Mouse (Mus musculus): ENCODE results near the gene Ino80.

The Ino80 gene

DNA sequence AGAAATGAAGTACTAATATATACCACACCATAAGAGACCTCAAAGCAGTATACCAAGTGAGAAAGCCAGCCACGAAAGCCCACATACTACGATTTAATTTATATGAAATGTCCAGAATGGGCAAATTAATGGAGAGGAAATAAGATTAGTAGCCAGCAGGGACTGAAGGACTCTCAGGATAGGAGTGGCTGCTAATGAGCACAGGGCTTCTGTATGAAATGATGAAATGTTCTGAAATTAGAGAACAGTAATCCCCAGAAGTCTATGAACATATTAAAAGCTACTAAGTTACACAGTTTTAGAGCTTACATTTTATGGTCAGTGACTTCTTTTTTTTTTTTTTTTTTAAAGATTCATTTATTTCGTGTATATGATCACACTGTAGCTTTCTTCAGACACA is 22.9 kb downstream of the Ino80 start:
- no peak for DNase-seq (ENCODE audit: low read depth)

DNA sequence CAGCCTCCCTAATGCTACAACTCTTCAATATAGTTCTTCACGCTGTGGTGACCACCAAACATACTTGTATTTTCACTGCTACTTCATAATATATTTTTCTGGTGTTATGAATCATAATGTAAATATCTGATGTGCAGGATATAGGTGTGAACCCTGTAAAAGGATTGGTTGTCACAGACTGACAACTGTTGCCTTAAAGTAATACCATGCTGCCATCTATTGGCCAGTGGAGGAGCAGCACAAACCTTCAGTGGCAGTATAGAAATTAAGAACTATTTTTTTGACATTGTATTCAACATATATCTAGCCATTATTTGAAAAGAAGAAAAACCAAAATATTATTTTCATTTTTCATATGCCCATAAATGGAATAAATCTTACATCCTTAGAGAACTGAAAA is 40.5 kb downstream of the Ino80 start:
- peak; percentile 74 for DNase-seq (ENCODE audit: low read depth)

GRCm38 (mm10) chr2:119436467-119436866 is 41.0 kb downstream of the Ino80 start:
- DNase-seq (ENCODE audit: low read depth) = no peak

GRCm38 (mm10) chr2:119413819-119414218 is 63.7 kb downstream of the Ino80 start:
- peak; percentile 66 for DNase-seq (ENCODE audit: low read depth)

- DNase-seq (ENCODE audit: low read depth) = no peak
Observed at GRCm38 (mm10) chr2:119411674-119412073, 65.8 kb downstream of the Ino80 start.

- DNase-seq (ENCODE audit: low read depth) = no peak
Observed at GRCm38 (mm10) chr2:119411016-119411415, 66.5 kb downstream of the Ino80 start.

DNA sequence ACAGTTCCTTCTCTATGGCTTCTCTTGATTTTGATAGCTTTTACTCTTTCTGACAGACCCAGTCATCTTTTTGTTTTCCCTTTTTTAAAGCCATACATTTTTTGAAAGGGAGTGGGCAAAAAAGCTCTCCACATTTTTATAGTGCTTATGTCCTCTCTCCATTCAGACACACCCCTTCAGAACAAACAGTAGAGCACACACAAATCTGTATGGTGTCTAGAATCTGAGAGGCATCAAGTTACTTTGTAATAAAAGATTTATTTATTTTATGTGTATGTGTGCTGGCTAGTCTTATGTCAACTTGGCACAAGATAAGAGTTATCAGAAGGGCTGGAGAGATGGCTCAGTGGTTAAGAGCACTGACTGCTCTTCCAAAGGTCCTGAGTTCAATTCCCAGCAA is 68.8 kb downstream of the Ino80 start:
- DNase-seq (ENCODE audit: low read depth) = no peak

- no peak for DNase-seq (ENCODE audit: low read depth)
Observed at GRCm38 (mm10) chr2:119408278-119408677, 69.2 kb downstream of the Ino80 start.

DNA sequence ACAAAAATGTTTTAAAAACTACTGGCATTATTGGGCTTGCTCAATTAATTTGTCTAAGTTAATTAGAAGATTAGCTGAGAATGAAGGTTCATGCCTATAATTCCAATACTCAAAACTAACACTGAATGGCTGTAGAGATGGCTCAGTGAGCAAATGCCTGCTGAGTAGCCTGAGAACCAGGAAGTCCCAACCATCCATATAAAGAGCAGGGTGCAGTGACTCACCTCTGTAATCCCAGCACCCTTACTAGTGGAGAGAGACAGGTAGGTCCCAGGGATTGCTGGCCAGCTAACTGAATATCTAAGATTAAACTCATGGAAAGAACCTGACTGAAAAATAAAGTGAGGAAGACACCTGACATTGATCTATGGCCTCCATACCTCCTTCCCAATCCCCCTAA is 78.2 kb downstream of the Ino80 start:
- no peak for DNase-seq (ENCODE audit: low read depth)

GRCm38 (mm10) chr2:119398665-119399064 is 78.8 kb downstream of the Ino80 start:
- DNase-seq (ENCODE audit: low read depth) = no peak

GRCm38 (mm10) chr2:119398252-119398651 is 79.2 kb downstream of the Ino80 start:
- no peak for DNase-seq (ENCODE audit: low read depth)

- DNase-seq (ENCODE audit: low read depth) = no peak
Observed at GRCm38 (mm10) chr2:119389992-119390391, 87.5 kb downstream of the Ino80 start.

- peak; percentile 37 for DNase-seq (ENCODE audit: low read depth)
Observed at GRCm38 (mm10) chr2:119388266-119388665, 89.2 kb downstream of the Ino80 start.

DNA sequence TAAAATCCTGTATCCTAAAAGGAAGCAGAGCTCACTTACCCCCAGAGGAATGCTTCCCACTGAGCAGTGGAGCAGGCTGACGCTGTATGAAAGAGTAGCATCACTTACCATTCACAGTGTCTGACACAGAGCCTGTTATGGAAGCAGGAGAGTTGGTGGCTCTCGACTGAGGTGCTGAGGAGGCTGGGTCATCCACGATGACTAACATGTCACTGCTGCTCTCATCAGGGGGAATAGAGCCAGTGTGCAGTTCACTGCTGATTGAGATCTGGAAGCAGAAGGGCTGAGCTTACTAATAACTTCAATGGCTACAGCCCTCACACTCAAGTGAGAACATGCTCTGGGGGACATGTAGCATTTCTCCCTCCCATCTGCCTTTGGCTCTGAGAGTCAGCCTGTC is 98.0 kb downstream of the Ino80 start:
- no peak for DNase-seq (ENCODE audit: low read depth)

DNA sequence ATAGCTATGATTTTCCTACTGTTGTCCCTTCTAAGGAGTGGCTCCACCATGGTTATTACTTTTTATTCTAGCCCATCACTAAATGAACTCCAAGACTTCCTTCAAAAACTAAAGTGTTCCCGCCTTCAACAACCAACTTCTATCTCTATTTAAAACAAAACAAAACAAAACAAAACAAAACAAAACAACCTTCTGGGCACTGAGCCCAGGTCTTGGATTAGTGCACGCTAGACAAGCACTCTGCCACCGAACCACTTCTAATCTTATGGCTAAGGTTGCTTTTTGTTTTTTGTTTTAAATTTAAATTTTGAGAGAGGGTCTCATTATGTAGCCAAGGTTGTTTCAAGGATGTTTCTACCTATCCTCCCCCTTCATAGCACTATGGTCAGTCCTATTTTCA is 99.7 kb downstream of the Ino80 start:
- no peak for DNase-seq (ENCODE audit: low read depth)

DNA sequence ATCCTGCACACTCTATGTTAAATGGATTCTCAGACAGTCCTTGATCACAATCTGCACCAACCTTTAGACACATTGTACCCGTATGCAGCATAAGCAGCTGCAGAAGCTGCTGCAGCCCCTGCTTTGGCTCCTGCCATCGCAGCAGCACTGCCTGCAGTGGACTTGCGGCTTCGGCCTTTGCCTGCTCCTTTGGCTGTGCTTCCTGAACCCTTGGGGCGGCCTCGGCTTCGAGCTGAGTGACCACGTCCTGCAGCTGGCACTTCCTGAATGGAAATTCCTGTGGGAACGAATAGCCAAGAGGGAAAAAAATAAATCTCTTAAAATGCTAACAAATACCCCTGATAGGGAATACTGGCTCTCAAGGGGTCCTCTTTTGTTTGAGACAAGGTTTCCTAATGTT is 100.2 kb downstream of the Ino80 start:
- no peak for DNase-seq (ENCODE audit: low read depth)

DNA sequence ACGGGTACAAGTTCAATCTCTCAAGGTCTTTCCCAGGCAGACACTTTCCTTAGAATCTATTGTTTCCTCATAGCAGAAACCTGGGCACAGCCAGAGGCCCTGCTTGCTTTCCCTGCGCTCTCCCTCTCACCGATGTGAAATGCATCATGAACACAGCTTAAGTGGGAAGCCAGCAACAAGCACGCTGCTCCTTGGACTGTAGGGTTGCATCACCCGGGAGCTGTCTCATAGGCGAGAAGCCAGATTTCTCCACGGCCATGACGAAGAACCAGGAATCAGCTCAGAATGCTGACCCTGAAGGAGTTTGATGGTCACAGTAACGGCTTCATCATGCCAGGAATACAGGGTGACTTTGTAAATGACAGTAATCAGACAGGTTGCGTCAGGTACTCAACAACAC is 107.4 kb downstream of the Ino80 start:
- peak; percentile 26 for DNase-seq (ENCODE audit: low read depth)

DNA sequence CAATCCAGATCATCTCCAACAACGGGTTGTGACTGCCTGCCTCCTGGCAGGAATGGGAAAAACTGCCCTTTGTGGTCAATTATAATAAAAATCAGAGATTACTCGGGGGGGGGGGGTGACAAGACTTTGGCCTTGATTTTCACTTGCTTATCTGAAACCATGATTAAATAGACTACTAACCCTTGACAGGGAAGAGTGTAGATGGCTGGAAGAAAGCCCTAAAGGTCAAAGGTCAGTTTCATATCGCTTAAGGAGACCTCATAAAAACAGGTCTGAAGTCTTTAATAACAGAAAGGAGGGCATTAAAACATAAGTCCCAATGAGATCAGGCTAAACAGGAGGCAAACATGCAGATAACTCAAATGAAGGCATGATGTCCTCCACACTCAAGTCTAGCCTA is 110.1 kb downstream of the Ino80 start:
- no peak for DNase-seq (ENCODE audit: low read depth)

GRCm38 (mm10) chr2:119364969-119365368 is 112.5 kb downstream of the Ino80 start:
- DNase-seq (ENCODE audit: low read depth) = no peak

DNA sequence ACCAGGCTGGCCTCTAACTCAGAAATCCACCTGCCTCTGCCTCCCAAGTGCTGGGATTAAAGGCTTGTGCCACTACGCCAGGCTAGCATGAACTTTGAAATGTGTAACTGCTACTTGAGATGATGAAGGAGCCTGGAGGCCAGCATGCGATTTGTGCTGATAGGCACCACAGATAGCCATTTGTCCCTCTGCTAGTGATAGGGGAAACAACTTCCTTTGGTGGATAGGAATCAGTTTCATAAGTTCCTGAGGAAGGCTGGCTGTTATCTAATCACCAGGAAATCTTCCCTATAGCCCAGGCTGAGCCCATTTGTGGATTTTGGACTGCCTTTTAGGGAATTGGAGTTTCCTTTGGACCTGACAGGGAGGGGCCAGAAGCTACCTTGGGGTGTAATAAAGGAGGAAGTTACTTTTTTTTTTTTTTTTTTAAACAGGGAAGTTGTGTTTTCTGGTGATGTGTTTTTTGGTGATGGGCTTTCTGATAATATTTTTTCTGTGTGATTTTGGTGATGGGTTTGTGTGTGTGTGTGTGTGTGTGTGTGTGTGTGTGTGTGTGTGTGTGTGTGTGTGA is 117.7 kb downstream of the Ino80 start:
- DNase-seq (ENCODE audit: low read depth) = no peak

DNA sequence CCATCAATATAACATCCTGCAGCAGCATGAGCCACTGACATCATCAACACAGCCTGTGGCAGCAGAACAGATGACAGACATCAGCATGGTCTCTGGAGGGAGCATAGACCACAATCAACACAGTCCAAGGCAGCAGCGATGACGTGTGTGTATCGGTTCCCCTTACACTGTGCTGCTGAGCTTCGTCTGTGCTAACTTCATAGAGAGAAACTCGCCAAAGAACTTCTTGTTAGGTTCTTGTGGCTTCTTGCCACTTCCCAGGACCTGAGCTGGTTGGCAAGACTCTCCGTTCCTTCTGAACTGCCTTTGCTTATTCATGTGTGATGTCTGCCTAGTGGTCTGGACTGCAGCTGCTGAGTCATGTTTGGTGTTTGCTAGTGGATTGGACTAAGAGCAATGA is 119.2 kb downstream of the Ino80 start:
- peak; percentile 54 for DNase-seq (ENCODE audit: low read depth)

DNA sequence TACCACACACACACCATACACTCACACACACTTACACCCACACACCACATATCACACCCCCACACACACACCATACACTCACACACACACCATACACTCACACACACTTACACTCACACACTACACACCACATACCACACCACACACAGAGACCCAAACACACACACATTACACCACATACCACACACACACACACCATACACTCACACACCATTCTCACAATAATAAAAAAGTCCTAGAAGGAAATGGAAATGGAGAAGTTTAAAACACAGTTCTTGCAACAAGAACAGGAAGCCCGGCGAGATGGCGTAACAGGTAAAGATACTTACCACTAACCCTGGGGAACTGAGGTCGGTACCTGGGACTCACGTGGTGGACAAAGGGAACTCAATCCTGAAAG is 120.7 kb downstream of the Ino80 start:
- no peak for DNase-seq (ENCODE audit: low read depth)

GRCm38 (mm10) chr2:119356310-119356709 is 121.2 kb downstream of the Ino80 start:
- no peak for DNase-seq (ENCODE audit: low read depth)

DNA sequence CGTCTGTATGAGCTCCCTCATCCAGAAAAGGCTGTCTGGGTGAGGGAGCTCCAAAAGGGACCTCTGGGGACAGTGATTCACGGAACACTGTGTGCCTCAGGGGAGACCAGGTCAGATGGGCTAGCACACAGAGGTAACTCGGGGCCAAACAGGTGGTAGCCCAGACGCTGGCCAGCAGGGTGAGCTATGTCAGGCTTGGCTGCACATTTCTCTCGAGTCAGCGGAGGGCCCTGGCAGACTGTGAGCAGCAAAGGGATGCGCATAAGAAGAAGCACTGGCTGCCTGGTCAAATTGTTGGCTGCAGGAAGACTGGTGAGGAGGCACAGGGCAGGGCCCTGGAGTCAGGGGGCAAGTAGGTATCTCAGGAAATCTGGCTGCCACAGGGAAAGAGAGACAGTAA is 121.8 kb downstream of the Ino80 start:
- peak; percentile 51 for DNase-seq (ENCODE audit: low read depth)

DNA sequence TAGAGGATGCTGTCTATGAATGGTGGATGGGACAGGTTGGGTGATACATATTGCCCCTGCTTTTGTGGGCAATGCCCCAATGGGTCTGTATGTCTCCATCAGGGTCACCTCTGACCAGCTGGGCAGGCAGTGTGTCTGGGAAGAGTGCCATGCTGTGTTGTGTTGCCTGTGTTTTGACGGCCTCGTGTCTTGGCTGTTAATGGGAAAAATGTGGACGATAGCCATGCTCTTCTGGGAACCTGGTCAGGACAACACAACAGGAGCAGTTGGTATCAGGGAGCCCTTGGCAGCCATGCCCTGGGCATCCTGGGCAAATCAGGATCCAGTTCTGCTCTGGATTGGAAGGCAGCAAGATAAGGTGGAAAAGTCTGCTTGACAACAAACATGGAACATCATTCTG is 122.4 kb downstream of the Ino80 start:
- DNase-seq (ENCODE audit: low read depth) = peak; percentile 25
